Mouse (Mus musculus) testis, postnatal 14 days (tissue): ENCODE results near the gene Slc5a8.

Experiments
- DNase-seq: peaks from one replicate; pipeline ENCODE4 v3.0.0; 2021; ENCODE audit warnings: low spot score

The Slc5a8 gene

DNA sequence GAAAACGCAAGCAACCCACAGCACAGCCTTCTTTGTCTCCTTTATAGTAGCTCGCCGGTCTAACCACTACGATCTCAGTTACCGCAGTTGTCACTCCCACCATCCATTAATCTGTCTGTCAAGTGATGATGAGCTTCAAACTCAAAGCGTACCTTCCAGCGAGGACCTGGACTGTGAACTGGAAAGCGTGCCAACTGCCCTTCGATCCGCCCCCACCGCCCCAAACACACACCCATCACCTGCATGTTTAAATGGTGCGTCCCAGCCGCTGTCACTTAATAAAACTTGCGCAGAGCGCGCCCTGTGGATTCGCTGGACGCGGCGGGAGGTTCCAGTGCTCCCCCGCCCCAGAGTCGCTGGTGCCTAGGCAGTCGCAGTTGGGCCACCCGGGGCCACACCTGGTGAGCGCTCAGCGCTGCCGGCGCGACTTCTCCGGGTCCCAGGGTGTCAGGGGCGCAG is at the start of gene Slc5a8:
Slc5a8 (plus strand) TSS at position 361 of the 459 bp plus-strand sequence.
- DNase-seq: no peak

DNA sequence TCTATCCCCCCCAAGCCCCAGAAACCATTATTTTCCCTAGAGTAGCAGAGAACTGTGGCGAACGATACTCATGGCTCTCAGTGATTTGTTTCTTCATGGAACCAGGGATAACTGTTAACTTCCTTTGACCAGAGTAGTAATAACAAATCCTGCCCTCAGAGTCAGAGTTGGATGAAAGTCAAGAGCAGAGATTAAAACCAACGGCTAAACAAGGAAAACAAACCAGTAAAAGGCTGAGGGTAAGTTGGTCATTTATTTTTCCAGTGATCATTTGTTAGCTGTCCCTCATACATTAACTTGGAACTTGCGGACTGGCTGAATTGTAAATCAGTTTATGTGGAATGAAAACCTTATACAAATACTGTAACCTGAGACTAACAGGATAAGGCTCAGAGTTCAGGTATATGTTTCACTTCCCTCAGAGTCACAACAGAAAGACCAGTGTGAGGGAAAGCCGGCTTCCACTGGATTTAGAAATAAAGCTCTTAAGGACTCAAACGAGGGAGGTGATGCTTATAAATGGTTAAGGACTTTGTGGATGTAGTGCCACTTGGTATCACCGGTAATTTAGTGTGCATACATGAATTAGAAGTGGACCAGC is 36.8 kb upstream of the Slc5a8 start:
- DNase-seq: no peak

DNA sequence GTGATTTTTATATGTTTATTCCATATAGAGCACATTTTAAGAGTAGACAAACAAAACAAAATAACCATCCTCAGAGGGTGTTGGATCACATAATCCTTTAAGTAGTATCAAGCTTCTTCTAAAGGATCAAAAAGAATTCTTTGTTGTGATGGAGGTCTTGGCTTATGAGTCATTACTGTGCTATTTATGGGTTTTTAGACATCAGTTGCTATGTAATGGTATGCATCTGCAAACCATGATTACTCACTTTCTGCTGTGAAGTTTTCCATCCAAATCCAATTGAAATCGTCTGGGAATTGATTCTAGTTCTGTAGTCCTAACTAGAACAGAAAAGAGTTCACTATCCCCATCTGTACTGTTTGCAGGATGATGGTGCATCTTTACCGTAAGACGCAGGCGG is 35.8 kb upstream of the Slc5a8 start:
- DNase-seq: no peak

DNA sequence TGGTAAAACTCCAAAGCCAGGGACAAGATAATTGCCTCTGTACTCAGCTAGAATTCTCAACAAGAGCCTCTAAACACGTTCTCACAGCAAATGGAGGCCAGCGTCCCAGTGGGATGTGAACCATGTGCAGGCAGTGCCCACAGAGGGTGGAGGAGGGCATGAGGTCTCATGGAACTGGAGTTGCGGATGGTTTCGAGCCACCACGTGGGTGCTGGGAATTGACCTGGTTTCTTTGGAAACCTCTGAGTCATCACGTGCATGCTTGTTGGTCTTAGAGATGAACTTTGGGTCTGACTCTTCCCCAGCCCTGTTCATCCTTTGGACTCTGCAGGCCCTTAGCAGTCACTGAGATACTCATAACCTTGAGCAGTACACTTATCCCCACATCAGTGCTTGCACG is 32.5 kb upstream of the Slc5a8 start:
- no peak for DNase-seq

DNA sequence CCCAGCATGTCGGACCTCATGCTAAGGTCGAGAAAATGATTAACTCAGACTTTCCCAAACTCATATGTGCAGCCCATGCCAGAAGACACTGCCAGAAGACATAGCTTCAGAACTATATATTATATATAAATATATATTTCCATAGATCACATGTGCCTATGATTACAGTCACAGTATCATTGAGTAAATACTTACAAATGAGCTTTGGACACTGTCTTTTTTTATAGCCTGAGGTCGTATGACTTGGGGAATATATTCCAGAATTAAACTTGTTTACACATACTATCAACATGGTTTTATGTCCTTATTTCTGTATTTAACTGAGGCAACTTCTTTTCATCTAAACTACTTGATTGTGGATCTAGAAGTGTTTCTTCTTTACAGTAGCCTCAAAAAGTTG is 24.9 kb upstream of the Slc5a8 start:
- no peak for DNase-seq

DNA sequence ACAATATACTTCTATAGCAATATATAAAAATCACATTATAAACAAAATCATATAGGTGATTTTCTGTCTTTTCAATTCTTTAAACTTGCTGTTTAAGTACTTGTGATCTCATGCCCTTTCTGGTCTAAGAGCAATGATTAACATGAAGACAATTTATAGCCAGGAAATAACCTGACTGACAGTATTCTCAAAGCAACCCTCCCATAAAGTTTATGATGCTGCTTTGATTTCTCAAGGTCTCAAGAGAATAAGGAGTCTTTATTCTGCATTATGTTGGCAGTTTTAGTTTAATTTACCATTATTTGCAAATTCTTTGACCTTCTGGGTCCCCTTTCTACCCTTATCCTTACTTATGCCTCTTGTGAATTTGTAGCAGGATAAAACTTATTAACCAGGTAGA is 24.4 kb upstream of the Slc5a8 start:
- DNase-seq: no peak

DNA sequence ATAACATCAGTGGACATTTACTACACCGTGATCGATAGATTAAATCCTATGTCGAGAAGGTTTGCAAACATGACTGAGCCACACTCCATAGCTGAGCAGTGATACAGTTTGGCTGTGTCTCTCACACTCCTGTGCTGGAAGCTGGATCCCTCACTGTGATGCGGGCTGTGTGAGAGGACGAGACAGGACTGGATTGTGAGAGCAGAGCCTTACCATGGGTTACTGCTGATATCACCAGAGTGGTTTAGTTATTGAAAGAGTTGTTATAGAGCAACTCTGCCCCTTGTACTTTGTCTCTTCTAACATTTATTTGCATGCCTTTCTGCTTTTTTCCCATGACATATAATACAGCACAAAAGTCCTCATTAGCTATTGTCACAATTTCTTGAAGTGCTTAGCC is 23.5 kb upstream of the Slc5a8 start:
- DNase-seq: no peak

DNA sequence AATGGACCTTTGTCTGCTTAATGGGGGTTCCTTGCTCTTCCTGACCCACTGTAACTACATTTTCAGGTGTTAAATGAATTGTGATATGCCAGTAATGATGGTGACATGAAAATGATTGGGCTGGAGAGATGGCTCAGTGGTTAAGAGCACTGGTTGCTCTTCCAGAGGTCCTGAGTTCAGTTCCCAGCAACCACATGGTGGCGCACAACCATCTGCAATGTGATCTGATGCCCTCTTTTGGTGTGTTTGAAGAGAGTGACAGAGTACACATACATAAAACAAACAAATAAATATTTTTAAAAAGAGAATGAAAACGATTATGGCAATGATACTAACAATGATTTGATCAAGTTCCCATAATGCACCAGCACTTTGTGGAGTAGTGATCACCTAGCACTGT is 19.8 kb upstream of the Slc5a8 start:
- DNase-seq: no peak

DNA sequence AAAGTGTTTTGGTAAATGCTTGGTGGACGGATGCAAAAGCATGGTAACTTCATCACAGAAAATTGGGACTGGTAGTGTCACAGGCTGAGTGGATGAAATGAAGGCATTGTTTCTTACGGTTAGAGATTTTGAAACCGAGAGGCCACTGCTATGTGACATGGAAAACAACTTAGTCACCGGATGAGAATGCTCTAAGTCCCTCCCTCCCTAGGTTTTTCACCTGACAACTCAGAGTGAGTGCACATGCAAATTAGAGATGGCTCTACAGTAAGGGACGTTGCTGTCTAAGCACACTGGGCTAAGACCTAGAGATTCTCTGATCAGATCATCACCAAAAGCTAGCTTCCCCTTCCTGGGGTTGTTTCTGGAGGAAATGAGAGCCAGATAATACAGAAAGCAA is 10.9 kb upstream of the Slc5a8 start:
- DNase-seq: no peak

DNA sequence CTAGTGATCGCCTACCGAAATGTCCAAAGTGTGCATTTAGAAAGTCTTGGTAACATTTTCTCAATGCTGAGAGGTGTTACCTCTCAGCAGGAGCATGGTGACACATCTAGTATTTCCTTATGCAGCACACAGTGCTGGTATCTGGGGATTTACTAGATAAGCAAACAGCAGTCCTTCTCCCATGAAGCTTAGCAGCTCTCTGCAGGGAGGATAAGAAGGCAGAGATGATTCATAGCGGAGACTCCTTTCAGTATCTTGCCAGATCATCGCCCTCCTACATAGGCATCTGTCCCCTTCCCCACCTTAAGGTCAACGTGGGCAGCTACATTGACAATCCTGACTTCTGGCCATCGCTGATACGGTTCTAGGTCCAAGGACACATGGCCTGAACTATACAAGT is 8.4 kb upstream of the Slc5a8 start:
- DNase-seq: no peak

DNA sequence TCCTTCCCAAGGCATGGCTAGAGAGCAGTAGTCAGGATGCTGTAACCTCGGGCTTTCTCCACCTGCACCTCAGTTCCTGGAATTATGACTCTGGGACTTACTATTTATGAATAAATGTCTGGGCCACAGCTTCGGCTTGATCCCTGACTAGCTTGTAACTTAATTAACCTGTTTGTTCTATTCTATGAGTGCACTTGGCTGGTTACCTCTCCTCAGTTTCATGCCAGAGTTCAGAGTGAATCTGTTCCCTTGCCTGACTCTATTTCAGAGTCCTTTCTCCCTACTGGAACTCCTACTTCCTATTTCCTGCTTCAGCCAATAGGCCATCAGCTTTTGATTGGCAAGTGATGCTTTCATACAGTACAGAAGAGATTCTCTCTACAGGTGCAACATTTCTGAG is 2.1 kb upstream of the Slc5a8 start:
- DNase-seq: no peak

DNA sequence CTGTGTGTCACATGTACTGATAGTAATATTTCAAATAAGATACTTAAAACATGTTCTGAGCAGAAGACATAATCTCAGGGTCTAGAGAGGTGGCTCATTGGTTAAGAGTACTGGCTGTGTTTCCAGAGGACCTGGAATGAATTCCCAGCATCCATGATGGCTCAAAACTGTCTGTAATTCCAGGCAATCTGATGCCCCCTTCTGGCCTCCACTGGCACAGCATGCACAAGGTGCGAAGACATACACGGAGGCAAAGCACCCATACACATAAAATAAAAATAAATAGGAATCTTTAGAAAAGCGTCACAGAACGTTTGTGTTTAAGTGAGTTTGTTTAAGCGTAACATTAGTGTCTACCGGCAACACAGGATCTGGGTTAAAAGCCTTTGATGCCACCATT is 956 bp upstream of the Slc5a8 start:
- no peak for DNase-seq

DNA sequence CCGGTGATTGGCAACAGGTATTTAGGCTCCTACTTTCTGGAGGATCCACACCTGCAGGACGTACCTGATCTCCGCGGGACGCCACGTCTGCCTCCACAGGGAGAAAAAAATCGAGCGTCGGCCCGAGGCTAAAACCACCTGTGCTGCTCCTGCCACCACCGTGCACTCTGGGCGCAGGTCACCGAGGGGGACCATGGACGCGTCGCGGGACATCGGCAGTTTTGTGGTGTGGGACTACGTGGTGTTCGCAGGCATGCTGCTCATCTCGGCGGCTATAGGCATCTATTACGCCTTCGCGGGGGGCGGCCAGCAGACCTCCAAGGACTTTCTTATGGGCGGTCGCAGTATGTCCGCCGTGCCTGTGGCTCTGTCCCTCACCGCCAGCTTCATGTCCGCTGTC is 322 bp downstream of the Slc5a8 start:
- no peak for DNase-seq

DNA sequence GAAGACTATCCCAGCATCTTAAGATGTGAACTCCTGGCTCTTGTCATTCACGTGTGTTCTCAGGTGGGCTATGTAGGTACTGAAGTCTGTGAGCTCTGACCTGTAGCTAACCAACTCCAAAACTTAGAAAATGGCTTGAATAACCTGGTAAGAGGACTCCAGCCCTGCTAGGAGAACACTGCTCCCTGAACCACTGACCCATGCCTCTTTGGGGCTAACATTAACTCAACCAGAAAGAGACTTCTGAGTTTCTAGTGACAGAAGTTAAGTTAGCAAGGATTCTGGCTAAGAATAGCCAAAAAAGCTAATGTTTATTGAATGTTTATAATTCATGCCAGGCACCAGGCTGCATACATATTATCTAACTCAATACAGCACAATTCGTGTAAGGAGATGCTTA is 2.6 kb downstream of the Slc5a8 start:
- no peak for DNase-seq

DNA sequence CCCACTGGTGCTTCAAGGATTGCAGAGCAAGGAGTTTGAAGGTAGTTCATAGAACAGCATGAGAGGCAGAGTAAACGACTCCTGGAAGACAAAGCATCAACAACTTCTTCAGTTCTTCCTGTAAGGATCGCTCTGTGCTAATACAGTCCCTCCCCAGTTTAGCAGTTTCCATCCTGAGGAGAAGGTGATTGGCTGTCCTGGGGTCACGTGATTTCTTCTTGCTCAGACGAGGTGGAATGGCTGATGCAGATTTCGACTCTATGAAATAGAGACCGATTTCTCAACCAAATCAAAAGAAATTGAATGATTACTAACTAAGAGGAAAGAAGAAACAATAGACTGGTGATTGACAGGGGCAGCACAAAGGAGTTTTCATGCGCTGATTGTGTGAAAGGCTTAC is 5.6 kb downstream of the Slc5a8 start:
- no peak for DNase-seq

DNA sequence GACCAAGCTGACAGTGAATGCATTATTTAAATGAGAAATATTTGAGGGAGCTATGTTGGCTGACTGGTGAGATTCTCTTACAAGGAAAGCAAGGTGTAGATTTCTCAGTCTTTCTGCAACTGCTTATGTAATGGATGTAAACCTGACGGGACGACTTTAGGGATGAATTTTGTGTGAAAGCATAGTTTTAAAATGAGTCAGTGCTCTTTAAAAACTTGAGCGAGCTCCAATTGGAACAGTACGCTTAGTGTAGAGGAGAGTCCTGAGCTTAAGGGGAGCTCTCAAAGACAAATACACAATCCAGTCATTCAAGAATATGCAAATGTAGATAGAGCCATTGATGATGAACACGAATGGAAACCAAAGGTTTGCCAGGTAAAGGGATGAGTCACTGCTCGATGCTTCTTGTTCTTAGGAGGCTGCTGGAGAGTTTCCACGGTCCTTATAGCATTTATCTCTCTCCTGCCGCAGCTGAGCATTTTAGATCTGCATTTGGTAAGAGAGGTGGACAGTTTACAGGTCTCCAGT is 6.8 kb downstream of the Slc5a8 start:
- DNase-seq: no peak

DNA sequence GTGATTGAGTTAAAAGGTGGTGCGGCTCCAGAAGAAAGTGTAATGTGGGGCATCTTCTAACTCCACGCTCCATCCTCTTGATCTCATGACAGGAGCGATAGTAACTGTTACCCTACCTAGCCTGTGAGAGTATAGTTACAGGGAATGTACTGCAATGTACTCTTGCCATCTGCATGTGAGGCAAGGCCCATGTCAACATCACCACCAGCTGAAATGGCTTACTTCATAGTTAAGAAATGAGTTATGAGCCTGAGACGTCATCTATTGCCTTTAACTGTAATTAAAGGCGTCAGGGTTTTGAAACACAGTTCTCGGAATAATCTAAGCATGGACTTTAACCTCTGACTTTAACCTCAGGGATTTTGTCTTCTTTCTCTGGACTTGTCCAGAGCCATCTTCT is 11.2 kb downstream of the Slc5a8 start:
- no peak for DNase-seq

DNA sequence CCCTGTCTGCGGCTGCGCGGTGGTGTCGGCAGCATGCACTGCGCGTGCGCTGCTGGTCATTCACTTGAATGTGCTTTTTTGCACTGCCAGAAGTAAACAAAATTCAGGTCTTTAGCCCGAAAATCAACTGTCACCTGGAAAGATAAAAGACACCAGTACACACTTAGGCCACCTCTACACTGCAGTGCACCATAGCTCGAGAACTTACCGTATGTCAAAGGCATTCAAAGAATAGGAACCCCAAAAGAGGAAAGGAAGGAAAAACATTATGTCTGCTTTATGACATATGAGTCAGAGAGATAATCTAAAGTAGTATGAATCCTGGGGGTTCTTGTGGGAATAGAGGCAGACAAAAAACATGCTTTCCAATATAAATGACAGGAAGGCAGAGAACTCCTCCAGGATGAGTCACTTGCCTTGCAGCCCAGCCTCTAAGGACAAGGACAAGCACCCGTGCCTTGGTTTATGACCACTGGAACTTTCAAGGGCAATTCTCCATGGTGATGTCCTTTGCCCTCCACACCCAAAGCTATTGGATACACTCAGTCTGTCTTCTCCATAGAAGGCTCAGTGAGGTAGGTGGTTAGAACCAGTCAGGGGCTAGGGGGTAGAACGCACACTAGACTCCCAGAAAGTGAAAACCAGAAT is 64.0 kb downstream of the Slc5a8 start:
- peak; percentile 9 for DNase-seq

DNA sequence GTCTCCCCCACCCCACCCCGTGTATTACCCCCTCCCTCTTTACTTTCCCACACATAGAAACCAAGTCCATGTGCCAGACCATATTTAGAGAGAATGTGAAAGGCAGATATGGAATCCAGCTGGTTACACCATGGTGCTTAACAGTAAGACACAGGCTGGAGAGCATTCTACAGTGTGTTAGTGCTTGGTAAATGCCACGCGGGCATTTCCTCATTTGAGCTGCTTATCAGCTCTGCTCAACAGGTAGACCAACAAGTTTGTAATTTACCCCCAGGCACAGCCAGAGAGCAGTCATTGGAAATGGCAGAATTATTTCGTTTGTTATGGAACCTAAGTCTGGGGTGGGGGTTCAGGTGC is 64.5 kb downstream of the Slc5a8 start:
- no peak for DNase-seq

DNA sequence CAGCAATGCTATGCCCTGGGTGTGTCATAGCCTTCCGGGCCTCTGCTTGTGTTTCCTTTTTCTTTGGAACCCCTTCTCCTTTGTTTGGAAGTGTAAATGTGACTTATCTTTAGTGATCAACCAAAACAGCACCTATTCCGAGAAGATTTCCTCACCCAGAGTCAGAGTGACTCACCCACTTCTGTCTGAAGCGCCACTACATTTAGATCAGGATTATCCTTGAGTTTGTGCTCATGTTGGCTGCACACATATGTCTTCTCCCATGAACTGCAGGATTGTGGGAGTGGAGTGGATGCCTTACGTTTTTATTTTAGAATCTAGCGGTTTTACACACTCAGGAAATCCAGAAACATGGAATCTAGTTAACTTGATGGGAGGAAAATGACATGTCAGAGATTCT is 75.0 kb downstream of the Slc5a8 start:
- DNase-seq: no peak

DNA sequence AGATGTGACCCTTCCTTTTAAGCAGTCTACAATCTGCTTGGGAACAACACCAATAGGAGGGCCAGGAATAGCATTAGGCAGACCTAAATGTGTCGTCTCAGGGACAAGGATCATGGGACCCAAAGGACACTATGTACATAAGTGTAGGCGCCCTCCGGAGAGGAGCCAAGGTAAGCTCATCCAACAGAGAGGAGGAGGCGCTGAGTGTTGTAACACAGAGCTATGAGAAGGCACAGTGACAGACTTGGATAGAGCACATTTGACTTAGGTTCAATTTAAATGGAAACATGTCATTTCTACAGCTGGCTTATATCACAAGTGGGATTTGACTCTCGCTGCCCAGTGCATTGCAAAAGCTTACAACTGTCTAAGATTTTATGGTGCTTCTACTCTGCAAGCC is 82.8 kb downstream of the Slc5a8 start:
- no peak for DNase-seq

DNA sequence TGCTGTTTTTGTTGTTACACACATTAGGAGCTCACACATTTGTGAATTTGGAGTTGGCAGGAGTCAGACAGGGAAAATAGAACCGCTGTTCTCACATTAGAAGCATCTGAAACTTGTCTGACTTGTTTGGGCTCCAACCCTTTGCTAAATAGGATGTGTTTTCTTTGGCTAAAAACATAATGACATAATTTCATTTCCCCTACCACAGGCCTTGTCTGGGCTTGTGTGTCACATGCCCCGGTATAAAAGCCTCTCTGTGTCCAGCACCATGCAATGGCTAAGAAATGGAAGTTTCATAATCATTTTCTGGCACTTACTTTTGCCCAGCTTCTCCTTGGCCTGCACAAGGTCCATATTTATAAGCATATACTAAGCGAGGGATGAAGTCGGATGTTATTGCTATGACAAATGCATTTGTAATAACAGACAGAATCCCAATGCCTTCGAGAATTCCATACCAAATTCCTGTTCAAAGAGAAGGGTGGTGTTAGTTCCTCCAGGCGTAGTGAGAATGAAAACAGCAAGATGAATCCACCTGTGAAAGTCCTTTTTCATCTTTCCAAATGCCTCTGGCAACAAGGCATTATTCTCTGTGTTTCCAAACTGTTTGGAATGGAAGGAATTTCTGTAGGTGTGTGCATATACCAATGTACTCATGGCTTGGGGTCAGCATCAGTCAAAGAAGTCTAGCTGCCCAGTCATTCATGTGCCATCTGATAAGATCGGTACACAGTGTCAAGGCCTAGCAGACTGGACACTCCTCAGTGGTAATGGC is 85.3 kb downstream of the Slc5a8 start:
- DNase-seq: no peak

DNA sequence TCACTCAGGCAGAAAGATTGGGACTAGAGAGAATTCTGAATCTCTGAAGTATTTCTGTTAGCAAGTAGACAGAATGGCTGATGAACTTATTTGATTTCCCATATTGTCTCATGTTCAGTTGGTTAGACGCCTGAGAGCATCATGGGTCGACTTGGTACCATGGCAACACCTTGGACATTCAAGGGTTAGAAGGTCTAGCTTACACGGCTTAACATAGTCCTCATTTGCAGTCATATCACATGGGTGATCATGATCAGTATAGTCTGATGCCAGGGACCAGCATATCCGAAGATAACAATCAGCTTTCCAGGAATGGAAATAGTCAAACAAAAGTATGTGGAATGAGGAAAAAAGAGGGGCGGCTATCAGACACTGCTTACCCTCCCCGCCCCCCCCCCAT is 93.1 kb downstream of the Slc5a8 start:
- no peak for DNase-seq
